Mouse (Mus musculus) macrophage (primary cell): Measurements from ENCODE around the gene Prss40. TPM values are rescaled to one million over a fixed set of nuclear protein-coding genes. Genes with fewer than 3 reads are reported as not detected.
"Not testable (repeated sequence)": the region's sequence is repeated elsewhere in the genome, so short reads cannot be mapped to it uniquely, and the experiment has no call there.

Experiments used
- H3K27ac ChIP-seq: fragments of 350-480 bp; formaldehyde crosslinking; 2 replicates; pipeline ENCODE4 v1.9.0; 2021
- H3K36me3 ChIP-seq: fragments of 350-480 bp; formaldehyde crosslinking; 2 replicates; pipeline ENCODE4 v1.9.0; 2021; ENCODE audit errors: inconsistent target
- H3K4me3 ChIP-seq: fragments of 350-480 bp; formaldehyde crosslinking; 2 replicates; pipeline ENCODE4 v1.9.0; 2021; ENCODE audit errors: inconsistent target
- H3K79me2 ChIP-seq: fragments of 350-480 bp; formaldehyde crosslinking; 2 replicates; pipeline ENCODE4 v1.9.0; 2021; ENCODE audit errors: inconsistent target
- WGBS: methylation state at CpG from one replicate; pipeline ENCODE4 v1.1.7; 2026; ENCODE audit warnings: inconsistent platforms; ENCODE audit not compliant: missing documents; 5-methylcytosine and 5-hydroxymethylcytosine counted together
- polyA plus RNA-seq: library from polyadenylated mRNA; stranded (reverse); fragments of 250-400 nt; gene quantifications from 3 replicates; pipeline ENCODE4 v1.2.4, GENCODE M21; 2018; ENCODE audit warnings: inconsistent platforms

Prss40 gene
- polyA plus RNA-seq, 1 experiment from 2014 or later: not detected

DNA sequence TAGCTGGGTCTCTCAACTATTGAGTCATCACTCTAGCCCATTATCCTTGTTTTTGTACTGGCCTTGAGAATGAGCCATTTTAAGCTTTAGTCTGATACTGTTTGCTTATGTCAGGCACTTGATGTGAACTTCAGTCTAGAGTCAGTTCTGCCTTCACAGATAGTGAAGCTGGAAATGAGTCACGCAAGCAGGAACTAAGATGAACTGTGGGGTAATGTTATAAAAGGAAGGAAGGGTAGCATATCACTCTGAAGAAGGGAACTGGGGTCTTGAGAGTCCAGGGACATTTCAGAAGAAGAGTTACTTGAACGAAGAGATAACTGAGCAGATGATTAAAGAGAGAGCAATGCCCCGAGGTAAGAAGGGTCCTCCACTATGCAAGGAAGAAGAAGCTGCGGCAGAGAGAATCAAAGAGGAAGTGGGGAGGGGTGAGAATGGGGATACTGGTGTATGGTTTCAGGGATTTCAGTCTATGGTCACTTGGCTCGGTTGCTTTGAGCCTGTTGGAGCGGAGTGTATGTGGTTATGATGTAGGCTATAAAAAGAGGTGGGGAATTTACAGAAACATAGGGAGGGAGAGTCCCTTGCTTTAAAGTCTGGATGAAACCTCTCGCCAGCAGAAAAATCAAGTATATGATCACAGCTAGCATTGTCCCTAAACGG is 3.8 kb upstream of the Prss40 start:
- Histone ChIP-seq H3K36me3 (no peaks in the 10 kb centered on the region), H3K79me2 (no peaks in the 10 kb centered on the region), H3K4me3 (no peak overlapping the region), H3K27ac (no peak overlapping the region)
- WGBS: 36% methylated on average over 8 of the region's 8 CpGs

DNA sequence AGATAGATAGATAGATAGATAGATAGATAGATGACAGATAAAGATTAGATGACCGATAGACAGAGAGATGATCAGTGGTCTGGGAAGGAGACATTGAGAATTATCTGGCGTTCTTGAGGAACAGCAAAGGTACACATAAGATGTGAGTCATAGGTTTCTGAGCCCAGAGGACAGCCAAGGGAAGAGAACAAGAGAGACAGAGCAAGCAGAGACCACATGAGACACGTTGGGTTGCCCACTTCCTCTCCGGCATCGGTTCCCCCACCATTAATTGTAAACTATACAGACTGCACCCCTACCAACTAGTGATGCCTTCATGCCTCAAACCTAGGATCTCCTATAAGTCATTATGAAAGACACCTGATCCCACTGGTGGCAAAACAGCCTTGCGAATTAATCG is 6.5 kb downstream of the Prss40 start:
- no peaks in the 10 kb centered on the region for H3K36me3 ChIP-seq
- no peaks in the 10 kb centered on the region for H3K79me2 ChIP-seq
- no peak overlapping the region for H3K4me3 ChIP-seq
- no peak overlapping the region for H3K27ac ChIP-seq
- WGBS: 47% methylated on average over 7 of the region's 7 CpGs

DNA sequence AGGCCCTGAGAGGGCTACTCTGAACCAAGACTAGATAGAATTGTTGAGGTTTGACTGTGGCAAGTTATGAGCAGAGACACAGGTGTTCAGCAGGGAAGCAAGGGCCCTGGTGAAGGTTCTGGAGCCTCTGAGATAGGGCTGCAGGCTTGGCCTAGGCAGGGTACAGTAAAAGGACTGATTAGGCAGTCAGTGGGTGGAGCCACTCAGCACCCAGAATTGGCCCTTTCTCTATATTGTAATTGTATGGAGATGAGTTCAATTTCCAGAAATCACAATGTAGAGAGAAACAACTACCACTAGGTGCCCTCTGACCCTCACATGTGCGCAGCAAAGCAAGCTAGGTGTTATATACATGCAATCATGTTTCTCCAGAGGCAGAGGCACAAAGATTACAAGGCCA is 7.1 kb downstream of the Prss40 start:
- Histone ChIP-seq H3K36me3 (no peaks in the 10 kb centered on the region), H3K27ac (no peak overlapping the region)
- WGBS: 100% methylated on average over 1 of the region's 1 CpGs

GRCm38 (mm10) chr1:34547074-34547473 is 13.7 kb downstream of the Prss40 start:
- no peaks in the 10 kb centered on the region for H3K36me3 ChIP-seq
- WGBS: 83% methylated on average over 1 of the region's 1 CpGs
- no peak overlapping the region for H3K27ac ChIP-seq

More for the DNA sequence above, 7.1 kb downstream of the Prss40 start:
- H3K79me2 ChIP-seq: no peaks in the 10 kb centered on the region
- no peak overlapping the region for H3K4me3 ChIP-seq

GRCm38 (mm10) chr1:34536767-34537485 is 23.8 kb downstream of the Prss40 start:
- no peak overlapping the region for H3K4me3 ChIP-seq
- H3K79me2 ChIP-seq: no peaks in the 10 kb centered on the region
- H3K36me3 ChIP-seq: no peaks in the 10 kb centered on the region
- WGBS: 25% methylated on average over 16 of the region's 16 CpGs
- H3K27ac ChIP-seq: no peak overlapping the region

More at GRCm38 (mm10) chr1:34547074-34547473, 13.7 kb downstream of the Prss40 start:
- H3K4me3 ChIP-seq: no peak overlapping the region
- no peaks in the 10 kb centered on the region for H3K79me2 ChIP-seq

- Histone ChIP-seq H3K4me3 (no peak overlapping the region), H3K36me3 (no peaks in the 10 kb centered on the region), H3K27ac (no peak overlapping the region), H3K79me2 (no peaks in the 10 kb centered on the region)
- 28% methylated on average over 14 of the region's 14 CpGs for WGBS
Observed at GRCm38 (mm10) chr1:34536291-34536766, 24.4 kb downstream of the Prss40 start.

- H3K4me3 ChIP-seq, H3K36me3 ChIP-seq, H3K27ac ChIP-seq, H3K79me2 ChIP-seq: not testable (repeated sequence)
- WGBS: 23% methylated on average over 5 of the region's 7 CpGs
Observed at GRCm38 (mm10) chr1:34535043-34535698, 25.6 kb downstream of the Prss40 start, which contains the start of gene Cfc1. Gene Cfc1 (plus strand): TSS chr1:34535648.

DNA sequence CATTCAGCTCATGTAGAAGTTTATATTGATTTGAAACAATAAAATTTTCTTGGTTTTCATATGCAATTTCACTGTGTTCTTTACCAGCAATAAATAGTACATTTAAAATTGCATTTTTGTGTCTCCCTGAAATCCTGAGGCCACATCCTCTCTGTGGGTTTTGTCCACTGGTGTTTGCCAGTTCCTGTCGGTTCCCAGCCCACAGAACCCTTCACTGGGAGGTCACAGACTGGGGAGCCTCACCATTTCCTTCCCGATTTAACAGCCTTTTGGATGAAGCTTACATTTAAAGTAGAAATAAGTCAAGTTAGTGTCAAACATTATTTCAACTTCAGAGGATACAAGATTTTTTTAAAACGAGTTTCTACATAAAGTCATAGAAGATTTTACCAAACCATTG is 26.2 kb downstream of the Prss40 start:
- 0% methylated on average over 3 of the region's 3 CpGs for whole genome bisulfite sequencing
- H3K79me2 ChIP-seq, H3K27ac ChIP-seq: not testable (repeated sequence)

GRCm38 (mm10) chr1:34523647-34524046 is 37.1 kb downstream of the Prss40 start:
- Histone ChIP-seq H3K4me3 (no peak overlapping the region), H3K36me3 (no peaks in the 10 kb centered on the region), H3K27ac (no peak overlapping the region), H3K79me2 (no peaks in the 10 kb centered on the region)
- WGBS: 92% methylated on average over 3 of the region's 3 CpGs

More for the DNA sequence above, 26.2 kb downstream of the Prss40 start:
- not testable (repeated sequence) for H3K36me3 ChIP-seq, H3K4me3 ChIP-seq

DNA sequence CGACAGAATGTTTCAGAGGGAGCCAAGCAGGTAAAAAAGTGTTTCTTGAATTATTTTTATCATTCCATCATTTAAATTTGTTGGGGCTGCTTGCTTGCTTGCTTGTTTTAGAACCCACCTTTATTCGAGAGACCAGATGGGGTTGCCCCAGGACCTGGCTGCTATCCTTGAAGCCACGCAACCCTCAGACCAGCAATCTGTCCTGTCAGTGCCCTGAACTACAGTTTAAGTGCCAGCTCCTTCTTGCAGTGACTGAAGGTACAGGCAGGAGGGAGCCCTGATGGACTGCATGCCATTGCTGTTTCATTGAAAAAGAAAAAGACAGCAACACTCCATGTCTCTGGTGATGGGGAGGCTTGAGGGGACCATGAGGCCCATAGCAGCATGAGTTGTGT is 37.9 kb downstream of the Prss40 start:
- WGBS: 86% methylated on average over 3 of the region's 3 CpGs
- Histone ChIP-seq H3K4me3 (no peak overlapping the region), H3K36me3 (no peaks in the 10 kb centered on the region), H3K79me2 (no peaks in the 10 kb centered on the region), H3K27ac (no peak overlapping the region)

GRCm38 (mm10) chr1:34522205-34522849 is 38.4 kb downstream of the Prss40 start:
- H3K36me3 ChIP-seq: no peaks in the 10 kb centered on the region
- no peak overlapping the region for H3K4me3 ChIP-seq
- H3K27ac ChIP-seq: peak overlapping the region; percentile 25; the same call in 1 of the 2 replicates
- no peaks in the 10 kb centered on the region for H3K79me2 ChIP-seq
- 40% methylated on average over 6 of the region's 6 CpGs for WGBS

GRCm38 (mm10) chr1:34518259-34518658 is 42.5 kb downstream of the Prss40 start:
- WGBS: 21% methylated on average over 1 of the region's 1 CpGs
- Histone ChIP-seq H3K36me3 (no peaks in the 10 kb centered on the region), H3K27ac (no peak overlapping the region), H3K4me3 (no peak overlapping the region), H3K79me2 (no peaks in the 10 kb centered on the region)

- not testable (repeated sequence) for H3K36me3 ChIP-seq, H3K4me3 ChIP-seq, H3K79me2 ChIP-seq, H3K27ac ChIP-seq
- 0% methylated on average over 1 of the region's 1 CpGs for WGBS
Observed at GRCm38 (mm10) chr1:34517797-34518196, 42.9 kb downstream of the Prss40 start.

DNA sequence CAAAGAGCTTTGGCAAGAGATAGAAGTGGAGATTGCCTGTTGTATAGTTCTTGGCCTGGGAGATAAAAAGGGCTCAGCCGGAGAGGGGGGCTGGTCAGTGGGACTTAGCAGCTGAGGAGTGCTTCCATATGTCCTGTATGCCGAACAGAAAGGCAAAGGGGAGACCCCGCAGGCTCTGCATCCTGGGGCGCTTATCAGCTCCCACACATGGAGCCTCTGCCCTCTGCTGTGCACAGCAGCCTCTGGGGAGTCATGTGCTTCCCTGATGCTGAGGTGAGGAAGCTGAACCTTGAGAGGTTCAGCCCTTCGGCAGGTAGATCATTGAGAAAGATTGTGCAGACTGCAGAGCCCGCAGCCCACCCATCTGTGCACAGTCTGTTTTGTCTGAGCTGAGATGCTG is 43.4 kb downstream of the Prss40 start:
- WGBS: 18% methylated on average over 3 of the region's 6 CpGs

More for the DNA sequence above, 43.4 kb downstream of the Prss40 start:
- not testable (repeated sequence) for H3K36me3 ChIP-seq, H3K27ac ChIP-seq, H3K79me2 ChIP-seq, H3K4me3 ChIP-seq
